Mouse (Mus musculus): Measurements from ENCODE around the gene Nkd1. TPM values are rescaled to one million over a fixed set of nuclear protein-coding genes. Genes with fewer than 3 reads are reported as not detected.
A peak's percentile ranks its signal among the peaks of the same experiment; 100 is the strongest.

The Nkd1 gene
- polyA plus RNA-seq, 1 experiment from 2014 or later = 57.4 TPM

GRCm38 (mm10) chr8:88621408-88621807 is 100.3 kb downstream of the Nkd1 start:
- Histone ChIP-seq H3K9ac (ENCODE audit: low read length) (no peak overlapping the region), H3K27ac (replicated peaks) (no peak overlapping the region), H3K4me1 (replicated peaks; ENCODE audit: control insufficient read depth, insufficient read depth) (no peaks in the 10 kb centered on the region), H3K4me3 (ENCODE audit: low read depth, low read length) (no peak overlapping the region), H3K9me3 (ENCODE audit: control insufficient read depth, low read length) (no peaks in the 10 kb centered on the region), H3K4me2 (replicated peaks; ENCODE audit: low read depth) (no peak overlapping the region), H3K27me3 (ENCODE audit: control insufficient read depth, insufficient read depth, low read length) (no peaks in the 10 kb centered on the region), H3K36me3 (ENCODE audit: control insufficient read depth, insufficient read depth, low read length) (no peaks in the 10 kb centered on the region)
- ATAC-seq (ENCODE audit: low FRiP score, low TSS enrichment) (peak; percentile 41; the same call in 1 of the 2 replicates), DNase-seq (ENCODE audit: low spot score) (peak; percentile 80)
- WGBS = under 1% methylated on average over 8 of the region's 8 CpGs
- TF ChIP-seq CTCF (IDR thresholded peaks at IDR 0.05; ENCODE audit: low read depth) (peak; percentile 99), EP300 (optimal IDR thresholded peaks at IDR 0.05) (no peak)

DNA sequence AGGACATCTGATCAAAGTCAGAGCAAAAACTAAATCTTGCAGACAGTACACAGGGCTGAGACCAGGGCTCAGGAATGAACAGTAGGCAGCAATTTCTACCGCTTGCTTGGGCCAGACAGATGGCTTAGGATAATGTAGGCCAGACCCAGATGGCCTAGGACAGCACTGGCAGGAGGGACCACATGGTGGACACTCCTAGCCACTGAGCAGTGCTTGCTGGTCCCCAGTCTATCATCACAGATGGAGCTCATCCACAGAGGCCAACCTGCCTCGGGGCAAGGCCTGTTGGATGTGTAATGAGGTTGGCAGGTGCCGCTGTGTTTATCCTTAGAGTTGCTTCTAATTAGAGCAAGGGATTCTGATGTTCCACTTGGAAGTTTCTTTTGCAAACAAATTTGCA is 102.2 kb downstream of the Nkd1 start:
- no peak overlapping the region for H3K9ac ChIP-seq (ENCODE audit: low read length)
- H3K27me3 ChIP-seq (ENCODE audit: control insufficient read depth, insufficient read depth, low read length) = no peaks in the 10 kb centered on the region
- no peak overlapping the region for H3K4me2 ChIP-seq (replicated peaks; ENCODE audit: low read depth)
- 79% methylated on average over 3 of the region's 3 CpGs for WGBS
- 0 out of 2 replicates have a peak, but pooled peaks cover 3% of the 10 kb centered on the region for H3K4me1 ChIP-seq (replicated peaks; ENCODE audit: control insufficient read depth, insufficient read depth)
- no peak overlapping the region for H3K4me3 ChIP-seq (ENCODE audit: low read depth, low read length)
- H3K9me3 ChIP-seq (ENCODE audit: control insufficient read depth, low read length) = no peaks in the 10 kb centered on the region
- H3K36me3 ChIP-seq (ENCODE audit: control insufficient read depth, insufficient read depth, low read length) = no peaks in the 10 kb centered on the region
- ATAC-seq (ENCODE audit: low FRiP score, low TSS enrichment) (no peak), DNase-seq (ENCODE audit: low spot score) (no peak)
- TF ChIP-seq CTCF (IDR thresholded peaks at IDR 0.05; ENCODE audit: low read depth) = no peak
- no peak for TF ChIP-seq EP300 (optimal IDR thresholded peaks at IDR 0.05)
- H3K27ac ChIP-seq (replicated peaks) = no peak overlapping the region

DNA sequence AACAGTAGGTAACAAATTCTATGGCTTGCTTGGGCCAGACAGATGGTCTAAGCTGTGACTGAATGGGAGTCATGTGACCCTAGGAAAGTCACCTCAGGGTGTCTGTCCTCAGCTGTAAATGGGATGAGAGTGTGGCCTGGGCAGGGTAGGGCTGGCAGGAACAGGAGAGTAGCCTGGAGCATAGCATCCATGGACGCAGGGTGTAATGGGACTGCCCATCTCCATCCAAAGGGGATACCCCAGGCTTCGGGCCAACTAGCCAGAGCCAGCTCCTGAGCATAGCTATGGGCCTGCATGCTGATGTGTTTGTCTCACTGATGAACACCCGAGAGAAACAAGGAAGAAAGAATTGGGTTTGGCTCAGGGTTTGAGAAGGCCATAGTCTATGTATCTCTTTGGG is 103.1 kb downstream of the Nkd1 start:
- H3K36me3 ChIP-seq (ENCODE audit: control insufficient read depth, insufficient read depth, low read length) = no peaks in the 10 kb centered on the region
- DNase-seq (ENCODE audit: low spot score) (no peak), ATAC-seq (ENCODE audit: low FRiP score, low TSS enrichment) (no peak)
- 89% methylated on average over 3 of the region's 3 CpGs for WGBS
- no peak overlapping the region for H3K27ac ChIP-seq (replicated peaks)
- H3K4me1 ChIP-seq (replicated peaks; ENCODE audit: control insufficient read depth, insufficient read depth) = 0 out of 2 replicates have a peak, but pooled peaks cover 3% of the 10 kb centered on the region
- TF ChIP-seq CTCF (IDR thresholded peaks at IDR 0.05; ENCODE audit: low read depth) = no peak
- TF ChIP-seq EP300 (optimal IDR thresholded peaks at IDR 0.05) = no peak
- no peak overlapping the region for H3K4me3 ChIP-seq (ENCODE audit: low read depth, low read length)
- no peaks in the 10 kb centered on the region for H3K9me3 ChIP-seq (ENCODE audit: control insufficient read depth, low read length)
- H3K4me2 ChIP-seq (replicated peaks; ENCODE audit: low read depth) = no peak overlapping the region
- no peak overlapping the region for H3K9ac ChIP-seq (ENCODE audit: low read length)
- no peaks in the 10 kb centered on the region for H3K27me3 ChIP-seq (ENCODE audit: control insufficient read depth, insufficient read depth, low read length)

- DNase-seq (ENCODE audit: low spot score) (no peak), ATAC-seq (ENCODE audit: low FRiP score, low TSS enrichment) (no peak)
- H3K36me3 ChIP-seq (ENCODE audit: control insufficient read depth, insufficient read depth, low read length) = no peaks in the 10 kb centered on the region
- H3K27me3 ChIP-seq (ENCODE audit: control insufficient read depth, insufficient read depth, low read length) = no peaks in the 10 kb centered on the region
- no peak overlapping the region for H3K4me2 ChIP-seq (replicated peaks; ENCODE audit: low read depth)
- no peak overlapping the region for H3K27ac ChIP-seq (replicated peaks)
- 71% methylated on average over 3 of the region's 3 CpGs for WGBS
- no peak overlapping the region for H3K9ac ChIP-seq (ENCODE audit: low read length)
- no peak for TF ChIP-seq CTCF (IDR thresholded peaks at IDR 0.05; ENCODE audit: low read depth)
- TF ChIP-seq EP300 (optimal IDR thresholded peaks at IDR 0.05) = no peak
- H3K9me3 ChIP-seq (ENCODE audit: control insufficient read depth, low read length) = no peaks in the 10 kb centered on the region
- H3K4me1 ChIP-seq (replicated peaks; ENCODE audit: control insufficient read depth, insufficient read depth) = 0 out of 2 replicates have a peak, but pooled peaks cover 3% of the 10 kb centered on the region
- H3K4me3 ChIP-seq (ENCODE audit: low read depth, low read length) = no peak overlapping the region
Observed at GRCm38 (mm10) chr8:88626433-88626832, 105.3 kb downstream of the Nkd1 start.

DNA sequence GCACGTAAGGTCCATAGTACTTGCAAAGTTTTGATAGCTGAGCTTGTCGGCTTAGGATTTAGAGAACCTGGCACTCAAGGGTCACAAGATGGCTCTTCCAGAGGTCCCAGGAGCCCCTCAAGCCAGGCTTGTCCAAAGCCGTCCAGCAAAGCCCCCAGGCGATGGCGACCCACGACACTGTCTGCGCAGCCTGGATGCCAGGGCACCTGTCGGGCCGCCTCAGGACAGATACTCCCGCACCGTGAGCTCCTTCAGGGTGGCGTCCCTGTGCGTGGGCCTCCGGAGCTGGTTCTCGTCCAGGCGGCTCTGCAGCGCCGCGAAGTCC is 105.7 kb downstream of the Nkd1 start:
- DNase-seq (ENCODE audit: low spot score) (no peak), ATAC-seq (ENCODE audit: low FRiP score, low TSS enrichment) (no peak)
- Histone ChIP-seq H3K4me2 (replicated peaks; ENCODE audit: low read depth) (peak overlapping the region; percentile 78), H3K4me3 (ENCODE audit: low read depth, low read length) (peak overlapping the region; percentile 42), H3K36me3 (ENCODE audit: control insufficient read depth, insufficient read depth, low read length) (no peaks in the 10 kb centered on the region), H3K4me1 (replicated peaks; ENCODE audit: control insufficient read depth, insufficient read depth) (0 out of 2 replicates have a peak, but pooled peaks cover 3% of the 10 kb centered on the region), H3K9ac (ENCODE audit: low read length) (peak overlapping the region; percentile 71), H3K9me3 (ENCODE audit: control insufficient read depth, low read length) (no peaks in the 10 kb centered on the region), H3K27me3 (ENCODE audit: control insufficient read depth, insufficient read depth, low read length) (no peaks in the 10 kb centered on the region), H3K27ac (replicated peaks) (no peak overlapping the region)
- 19% methylated on average over 19 of the region's 19 CpGs for WGBS
- TF ChIP-seq CTCF (IDR thresholded peaks at IDR 0.05; ENCODE audit: low read depth) (no peak), EP300 (optimal IDR thresholded peaks at IDR 0.05) (no peak)

GRCm38 (mm10) chr8:88627265-88627991 is 106.3 kb downstream of the Nkd1 start:
- no peaks in the 10 kb centered on the region for H3K27me3 ChIP-seq (ENCODE audit: control insufficient read depth, insufficient read depth, low read length)
- H3K4me2 ChIP-seq (replicated peaks; ENCODE audit: low read depth) = peak overlapping the region; percentile 78
- DNase-seq (ENCODE audit: low spot score) (peak; percentile 82), ATAC-seq (ENCODE audit: low FRiP score, low TSS enrichment) (peak; percentile 90)
- H3K9me3 ChIP-seq (ENCODE audit: control insufficient read depth, low read length) = no peaks in the 10 kb centered on the region
- H3K4me1 ChIP-seq (replicated peaks; ENCODE audit: control insufficient read depth, insufficient read depth) = 0 out of 2 replicates have a peak, but pooled peaks cover 3% of the 10 kb centered on the region
- no peaks in the 10 kb centered on the region for H3K36me3 ChIP-seq (ENCODE audit: control insufficient read depth, insufficient read depth, low read length)
- H3K4me3 ChIP-seq (ENCODE audit: low read depth, low read length) = peak overlapping the region; percentile 42
- H3K27ac ChIP-seq (replicated peaks) = peak overlapping the region; percentile 61
- WGBS = under 1% methylated on average over 103 of the region's 105 CpGs
- H3K9ac ChIP-seq (ENCODE audit: low read length) = peak overlapping the region; percentile 71
- TF ChIP-seq EP300 (optimal IDR thresholded peaks at IDR 0.05) (no peak), CTCF (IDR thresholded peaks at IDR 0.05; ENCODE audit: low read depth) (peak; percentile 36)
